Mouse (Mus musculus) intestine, postnatal 0 days (tissue): ENCODE data around the gene G2e3. TPM values are rescaled to one million over a fixed set of nuclear protein-coding genes. Genes with fewer than 3 reads are reported as not detected.
A peak's percentile ranks its signal among the peaks of the same experiment; 100 is the strongest.

Source experiments
- ATAC-seq: fragments of 200-750 bp; cut with Nextera tagmentation; 2 replicates; pipeline ENCODE4 v1.8.0; 2017; ENCODE audit warnings: mild to moderate bottlenecking, moderate TSS enrichment, moderate library complexity
- H3K27ac ChIP-seq: fragments of 300-500 bp; sonication (generic); 2 replicates; pipeline ENCODE4 v1.5.1; 2014; ENCODE audit warnings: mild to moderate bottlenecking, low read depth, low read length, moderate library complexity
- H3K27me3 ChIP-seq: fragments of 300-500 bp; sonication (generic); replicated peaks from 2 replicates; pipeline ENCODE4 v1.6.1; 2014; ENCODE audit warnings: low read length, mixed read lengths; ENCODE audit not compliant: control insufficient read depth, insufficient read depth
- H3K36me3 ChIP-seq: fragments of 300-500 bp; sonication (generic); 2 replicates; pipeline ENCODE4 v1.6.1; 2014; ENCODE audit warnings: mild to moderate bottlenecking, moderate library complexity; ENCODE audit not compliant: control insufficient read depth, insufficient read depth
- H3K4me1 ChIP-seq: fragments of 300-500 bp; sonication (generic); replicated peaks from 2 replicates; pipeline ENCODE4 v1.6.1; 2014; ENCODE audit warnings: antibody characterized with exemption, low read length, mixed read lengths; ENCODE audit not compliant: control insufficient read depth, insufficient read depth
- H3K4me2 ChIP-seq: fragments of 300-500 bp; sonication (generic); replicated peaks from 2 replicates; pipeline ENCODE4 v1.6.1; 2014; ENCODE audit warnings: low read depth, mild to moderate bottlenecking, moderate library complexity
- H3K4me3 ChIP-seq: fragments of 300-500 bp; sonication (generic); 2 replicates; pipeline ENCODE4 v1.5.1; 2014; ENCODE audit warnings: low read depth, low read length
- H3K9ac ChIP-seq: fragments of 300-500 bp; sonication (generic); 2 replicates; pipeline ENCODE4 v1.6.1; 2014; ENCODE audit warnings: mild to moderate bottlenecking, low read depth, low read length
- H3K9me3 ChIP-seq: fragments of 300-500 bp; sonication (generic); 2 replicates; pipeline ENCODE4 v1.6.1; 2016; ENCODE audit warnings: mixed run types; ENCODE audit not compliant: control insufficient read depth
- CTCF ChIP-seq: sonication (generic); IDR thresholded peaks from 2 replicates; pipeline ENCODE4 v1.5.1; 2016; ENCODE audit warnings: low read depth, mild to moderate bottlenecking, control low read depth, antibody characterized with exemption, moderate library complexity
- WGBS: fragments of 180-500 bp; shearing (Covaris S2); extraction: QIAGEN DNeasy Blood & Tissue Kit; methylation state at CpG from one replicate; pipeline ENCODE4 v1.1.7; 2014; 5-methylcytosine and 5-hydroxymethylcytosine counted together
- polyA plus RNA-seq: library from polyadenylated mRNA; unstranded; fragments of >200 nt; fragmentation: Nextera tagmentation; extraction: Ambion mirVana; gene quantifications from 2 replicates; pipeline ENCODE4 v1.2.1, GENCODE M21; 2015

The G2e3 gene
- 7.4 and 7.5 TPM in 2 replicates for polyA plus RNA-seq

DNA sequence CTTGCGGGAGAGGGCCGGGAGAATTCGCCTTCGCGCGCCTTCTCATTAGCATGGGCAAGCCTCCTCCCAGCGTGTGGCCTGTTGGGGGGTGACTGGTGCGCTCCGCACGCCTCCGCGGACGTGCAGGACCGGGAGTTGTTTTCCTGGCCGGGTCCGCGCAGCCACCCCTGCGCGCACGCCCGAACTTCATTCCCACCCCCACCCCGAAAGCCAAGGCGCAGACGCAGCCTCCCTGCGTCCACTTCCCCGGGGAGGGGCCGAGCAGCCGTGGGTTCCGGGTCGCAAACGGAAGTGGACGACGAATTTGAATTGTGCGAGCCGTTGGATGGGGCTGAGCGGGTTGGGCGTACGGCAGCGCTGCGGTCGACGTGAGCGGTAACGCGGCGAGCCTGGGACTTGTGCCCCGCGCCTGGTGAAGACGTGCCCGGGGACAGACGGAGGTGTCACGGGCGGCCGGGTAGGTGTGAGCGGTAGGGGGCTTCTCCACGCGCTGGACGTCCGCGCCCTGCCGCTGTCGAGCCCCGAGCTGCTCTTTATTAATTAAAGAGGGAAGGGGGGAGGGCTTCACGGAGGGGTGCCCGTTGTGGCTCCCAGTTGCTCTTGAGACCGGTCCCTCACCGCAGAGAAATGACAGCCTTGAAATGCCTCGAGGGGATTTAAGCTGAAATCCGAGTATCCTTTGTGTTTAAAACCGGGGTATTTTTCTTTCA is at the start of gene G2e3:
G2e3 (plus strand) TSS at position 74 of the 710 bp plus-strand sequence.
- H3K27me3 ChIP-seq: no peaks in the 10 kb centered on the region
- H3K36me3 ChIP-seq: peaks cover 7% of the 10 kb centered on the region
- ATAC-seq: peak; percentile 95
- peak within 1 kb of the TSS; percentile 91 for H3K4me3 ChIP-seq
- H3K9me3 ChIP-seq: no peaks in the 10 kb centered on the region
- WGBS: under 1% methylated on average over 70 of the region's 70 CpGs
- no peaks in the 10 kb centered on the region for H3K4me1 ChIP-seq
- peak within 1 kb of the TSS; percentile 78 for H3K27ac ChIP-seq
- H3K4me2 ChIP-seq: peak within 1 kb of the TSS; percentile 75
- peak within 1 kb of the TSS; percentile 72 for H3K9ac ChIP-seq
- TF ChIP-seq CTCF: no peak

GRCm38 (mm10) chr12:51323604-51324003 is 24.3 kb upstream of the G2e3 start:
- no peaks in the 10 kb centered on the region for H3K9me3 ChIP-seq
- H3K27me3 ChIP-seq: no peaks in the 10 kb centered on the region
- no peaks in the 10 kb centered on the region for H3K36me3 ChIP-seq
- H3K4me3 ChIP-seq: no peak overlapping the region
- no peak overlapping the region for H3K9ac ChIP-seq
- TF ChIP-seq CTCF: peak; percentile 37
- no peak overlapping the region for H3K27ac ChIP-seq
- ATAC-seq: no peak
- no peaks in the 10 kb centered on the region for H3K4me1 ChIP-seq
- H3K4me2 ChIP-seq: no peak overlapping the region
- 68% methylated on average over 3 of the region's 3 CpGs for WGBS

DNA sequence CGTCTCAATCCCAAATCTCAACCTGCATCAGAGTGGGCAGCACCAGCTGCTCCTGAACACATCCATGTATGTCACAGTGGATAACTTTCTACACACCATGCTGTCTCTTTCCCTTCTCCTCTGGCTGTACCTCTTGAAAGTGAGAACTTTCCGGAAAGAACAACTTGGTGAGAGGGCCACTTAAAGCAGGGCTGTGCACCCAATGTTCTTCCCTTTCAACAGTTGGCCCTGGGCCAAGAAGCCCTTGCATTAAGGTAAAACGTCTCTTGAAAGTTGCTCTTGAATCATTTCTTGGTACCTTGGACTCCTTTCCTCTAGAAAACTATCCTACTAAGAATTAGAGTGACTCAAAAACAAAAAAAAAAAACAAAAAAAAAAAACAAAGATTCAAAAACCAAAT is 21.0 kb upstream of the G2e3 start:
- Histone ChIP-seq H3K27me3 (no peaks in the 10 kb centered on the region), H3K4me2 (no peak overlapping the region), H3K9me3 (no peaks in the 10 kb centered on the region), H3K4me3 (no peak overlapping the region), H3K4me1 (no peaks in the 10 kb centered on the region), H3K36me3 (no peaks in the 10 kb centered on the region), H3K27ac (no peak overlapping the region), H3K9ac (no peak overlapping the region)
- WGBS: 79% methylated on average over 3 of the region's 3 CpGs
- no peak for TF ChIP-seq CTCF
- ATAC-seq: no peak

DNA sequence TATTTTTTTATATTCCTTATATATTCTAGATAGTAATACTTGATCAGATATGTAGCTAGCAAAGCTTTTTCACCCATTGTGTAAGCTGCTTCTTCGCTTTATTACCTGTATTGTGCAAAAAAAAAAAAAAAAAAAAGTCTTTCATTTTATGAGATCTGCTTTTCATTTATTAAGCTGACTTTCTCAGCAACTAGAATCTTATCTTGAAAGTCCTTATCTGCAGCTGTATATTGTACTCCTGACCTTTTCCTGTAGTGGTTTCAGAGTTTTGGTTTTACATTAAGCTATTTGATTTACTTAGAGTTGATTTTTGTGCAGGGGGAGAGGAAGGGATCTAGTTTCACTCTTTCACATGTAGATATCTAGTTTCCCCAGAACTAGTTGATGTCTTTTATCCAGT is 10.8 kb upstream of the G2e3 start:
- no peak for TF ChIP-seq CTCF
- no peak overlapping the region for H3K4me2 ChIP-seq
- no peak overlapping the region for H3K4me3 ChIP-seq
- H3K36me3 ChIP-seq: no peaks in the 10 kb centered on the region
- H3K9ac ChIP-seq: no peak overlapping the region
- H3K27ac ChIP-seq: no peak overlapping the region
- no peaks in the 10 kb centered on the region for H3K4me1 ChIP-seq
- WGBS: 40% methylated on average over 1 of the region's 1 CpGs
- no peaks in the 10 kb centered on the region for H3K27me3 ChIP-seq
- peak; percentile 53; the same call in 1 of the 2 replicates for ATAC-seq
- no peaks in the 10 kb centered on the region for H3K9me3 ChIP-seq

- Histone ChIP-seq H3K4me2 (no peak overlapping the region), H3K9ac (no peak overlapping the region), H3K4me1 (no peaks in the 10 kb centered on the region), H3K27me3 (no peaks in the 10 kb centered on the region), H3K4me3 (no peak overlapping the region), H3K9me3 (no peaks in the 10 kb centered on the region), H3K36me3 (no peaks in the 10 kb centered on the region), H3K27ac (no peak overlapping the region)
- 0 out of 2 replicates have a peak, but pooled peaks have one; percentile 48 for ATAC-seq
- WGBS: 41% methylated on average over 4 of the region's 4 CpGs
- no peak for TF ChIP-seq CTCF
These were observed 1.7 kb upstream of the G2e3 start for GRCm38 (mm10) chr12:51346121-51346520.

- peak overlapping the region; percentile 91 for H3K4me3 ChIP-seq
- H3K9me3 ChIP-seq: no peaks in the 10 kb centered on the region
- H3K27ac ChIP-seq: peak overlapping the region; percentile 78
- H3K27me3 ChIP-seq: no peaks in the 10 kb centered on the region
- no peak for TF ChIP-seq CTCF
- no peak for ATAC-seq
- WGBS: under 1% methylated on average over 10 of the region's 10 CpGs
- peak overlapping the region; percentile 75 for H3K4me2 ChIP-seq
- H3K4me1 ChIP-seq: no peaks in the 10 kb centered on the region
- H3K36me3 ChIP-seq: peaks cover 9% of the 10 kb centered on the region
- H3K9ac ChIP-seq: peak overlapping the region; percentile 72
These were observed 787 bp downstream of the G2e3 start for GRCm38 (mm10) chr12:51348698-51348998.
